Mouse (Mus musculus) frontal cortex, adult (tissue): Measurements from ENCODE around the gene Bcas2.

Experiments used
- ATAC-seq: cut with Nextera tagmentation; 2 replicates; pipeline ENCODE4 v1.9.2; 2017; ENCODE audit warnings: mild to moderate bottlenecking, moderate library complexity, mixed read lengths; ENCODE audit not compliant: low TSS enrichment

Bcas2 gene

GRCm38 (mm10) chr3:103171505-103172267 is at the start of gene Bcas2:
Bcas2 (plus strand) TSS chr3:103171655.
- peak; percentile 95 for ATAC-seq

DNA sequence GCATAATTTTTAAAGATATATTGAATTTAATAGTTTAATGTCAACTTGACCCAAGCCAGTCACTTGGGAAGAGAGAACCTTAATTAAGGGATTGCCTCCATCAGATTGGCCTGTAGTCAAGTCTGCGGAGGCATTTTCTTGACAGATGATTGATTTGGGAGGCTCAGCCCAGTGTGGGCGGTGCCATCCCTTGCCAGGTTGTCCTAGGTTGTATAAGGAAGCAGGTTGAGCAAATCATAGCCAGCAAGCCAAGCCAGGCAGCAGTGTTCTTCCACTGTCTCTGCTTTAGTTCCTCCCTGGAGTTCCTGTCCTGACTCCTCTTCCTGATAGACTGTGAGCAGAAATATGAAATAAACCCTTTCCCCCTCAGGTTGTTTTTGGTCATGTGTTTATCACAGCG is 47.8 kb upstream of the Bcas2 start:
- no peak for ATAC-seq

GRCm38 (mm10) chr3:103126138-103126537 is 45.3 kb upstream of the Bcas2 start:
- ATAC-seq, result no peak

DNA sequence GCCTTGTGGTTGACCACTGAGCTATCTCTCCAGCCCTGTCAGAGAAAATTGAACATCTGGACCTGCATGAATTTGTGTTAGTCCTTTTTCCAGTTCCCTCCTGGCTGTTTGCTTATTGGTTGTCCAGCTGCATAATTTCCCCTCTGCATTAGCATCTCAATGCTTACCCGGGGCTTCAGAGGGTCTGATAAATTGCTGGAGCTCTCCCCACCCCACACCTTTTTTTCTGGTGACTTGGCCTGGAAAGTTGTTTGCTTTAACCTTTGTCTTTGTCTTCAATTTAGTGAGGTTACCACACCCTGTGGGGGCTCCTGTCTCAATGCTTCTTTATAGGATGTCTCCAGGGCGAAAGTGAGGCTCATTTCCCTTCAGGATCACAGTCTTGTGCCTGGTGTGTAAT is 44.3 kb upstream of the Bcas2 start:
- no peak for ATAC-seq

DNA sequence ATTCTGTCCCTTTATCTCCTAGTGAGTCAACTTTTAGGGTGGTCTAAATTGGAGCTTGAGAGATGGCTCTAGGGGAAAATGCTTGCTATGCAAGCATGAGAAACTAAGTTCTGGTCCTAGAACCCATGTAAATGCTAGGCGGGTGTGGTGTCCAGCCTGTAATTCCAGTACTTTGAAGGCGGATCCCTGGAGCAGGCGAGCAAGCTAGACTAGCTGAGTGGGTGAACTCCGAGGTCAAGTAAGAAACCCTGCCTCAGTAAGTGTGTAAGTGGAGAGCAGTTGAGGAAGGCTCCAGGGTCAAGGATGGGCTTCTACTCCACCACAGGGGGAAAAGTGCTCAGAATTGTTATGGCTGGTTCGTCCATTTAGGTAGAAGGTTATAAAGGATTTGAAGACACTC is 43.7 kb upstream of the Bcas2 start:
- ATAC-seq, result no peak

DNA sequence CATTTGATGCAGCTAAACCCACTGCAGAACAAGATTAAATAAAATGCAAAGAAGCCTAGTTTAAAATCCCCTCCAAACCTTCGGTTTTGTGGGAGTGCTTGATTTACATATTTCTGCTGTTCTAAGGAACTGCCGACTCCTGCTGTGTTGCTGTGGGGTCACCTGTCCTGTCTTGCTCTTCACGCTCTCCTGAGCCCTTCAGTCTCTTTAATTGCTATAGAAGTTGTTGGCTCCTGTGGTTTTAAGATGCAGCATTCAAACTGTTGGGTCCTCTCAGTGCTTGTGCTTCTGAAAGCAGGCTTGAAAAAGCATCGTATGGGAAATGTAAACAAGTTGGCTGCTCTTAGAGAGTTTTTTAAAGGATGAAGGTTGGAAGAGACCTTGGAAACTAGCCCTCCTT is 43.2 kb upstream of the Bcas2 start:
- no peak for ATAC-seq

GRCm38 (mm10) chr3:103129367-103130159 is 41.9 kb upstream of the Bcas2 start:
- no peak for ATAC-seq

GRCm38 (mm10) chr3:103130236-103130751 is 41.2 kb upstream of the Bcas2 start:
- peak; percentile 38 for ATAC-seq

- ATAC-seq, result no peak
Measured at GRCm38 (mm10) chr3:103133098-103133497, 38.4 kb upstream of the Bcas2 start.

DNA sequence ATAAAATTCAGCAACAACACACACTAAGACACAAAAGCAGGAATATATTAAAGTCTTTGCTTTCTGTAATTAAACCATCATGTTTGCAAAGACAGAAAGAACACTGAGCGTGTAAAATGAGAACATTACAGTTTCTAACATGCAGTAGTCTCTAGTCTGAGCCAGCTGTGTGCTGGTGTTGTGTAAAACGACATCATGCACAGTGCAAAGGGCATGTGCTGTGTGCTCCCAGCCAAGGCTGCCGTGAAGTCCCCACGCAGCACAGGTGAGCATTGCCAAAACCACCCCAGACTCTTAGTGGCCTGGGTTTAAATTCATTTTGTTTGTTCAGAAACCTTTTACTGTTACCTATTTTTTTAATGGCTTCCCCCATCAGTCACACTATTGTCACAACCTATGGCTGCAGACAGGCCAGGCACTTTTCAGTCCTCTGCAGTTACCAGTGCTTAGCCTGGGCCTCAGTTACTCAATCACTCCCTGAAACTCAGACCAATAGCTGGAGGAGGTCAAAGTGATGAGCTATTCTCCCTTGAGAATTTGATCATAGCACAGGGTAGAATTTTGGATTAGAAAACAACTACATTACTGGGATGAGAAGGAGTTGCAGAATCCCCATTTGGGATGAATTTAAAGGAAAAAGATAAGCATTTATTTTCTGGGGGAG is 34.9 kb upstream of the Bcas2 start:
- no peak for ATAC-seq

DNA sequence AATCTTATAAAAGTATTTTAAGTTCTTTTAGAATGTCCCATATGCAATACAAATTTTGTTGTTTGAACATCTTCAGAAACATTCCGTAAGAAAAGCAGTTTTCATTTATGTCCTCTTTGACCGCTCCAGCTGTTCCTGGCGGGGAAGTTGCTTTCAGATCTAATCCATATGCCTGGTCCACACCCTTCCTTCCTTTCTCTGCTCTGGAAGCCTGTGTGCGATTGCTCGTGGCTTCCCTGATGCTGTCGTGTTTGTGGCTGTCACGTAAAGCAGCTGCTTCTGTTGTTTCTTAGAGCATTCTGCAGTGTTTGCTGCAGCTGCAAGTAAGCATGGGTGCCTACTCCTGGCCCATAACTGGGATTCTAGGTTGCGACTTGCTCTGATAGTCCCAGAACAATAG is 32.4 kb upstream of the Bcas2 start:
- ATAC-seq, result no peak

GRCm38 (mm10) chr3:103140095-103140838 is 31.2 kb upstream of the Bcas2 start:
- peak; percentile 41; the same call in 1 of the 2 replicates for ATAC-seq

DNA sequence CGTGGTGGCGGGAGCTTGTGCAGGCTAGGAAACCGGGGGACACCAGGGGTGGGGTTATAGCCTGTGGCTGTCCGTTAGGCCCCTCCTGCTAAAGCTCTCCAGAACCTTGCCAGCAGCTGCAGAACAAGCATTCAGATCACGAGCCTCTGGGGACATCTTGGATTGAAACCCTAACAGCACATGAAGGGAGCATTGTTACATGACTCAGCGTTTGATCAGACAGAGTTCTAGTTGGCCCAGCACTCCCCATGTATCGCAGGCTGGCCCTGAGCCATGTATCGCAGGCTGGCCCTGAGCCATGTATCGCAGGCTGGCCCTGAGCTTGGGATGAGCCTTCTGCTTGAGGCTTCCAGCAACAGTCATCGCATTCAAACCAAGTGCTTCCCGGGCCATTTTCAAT is 30.2 kb upstream of the Bcas2 start:
- no peak for ATAC-seq

GRCm38 (mm10) chr3:103142366-103142765 is 29.1 kb upstream of the Bcas2 start:
- no peak for ATAC-seq

DNA sequence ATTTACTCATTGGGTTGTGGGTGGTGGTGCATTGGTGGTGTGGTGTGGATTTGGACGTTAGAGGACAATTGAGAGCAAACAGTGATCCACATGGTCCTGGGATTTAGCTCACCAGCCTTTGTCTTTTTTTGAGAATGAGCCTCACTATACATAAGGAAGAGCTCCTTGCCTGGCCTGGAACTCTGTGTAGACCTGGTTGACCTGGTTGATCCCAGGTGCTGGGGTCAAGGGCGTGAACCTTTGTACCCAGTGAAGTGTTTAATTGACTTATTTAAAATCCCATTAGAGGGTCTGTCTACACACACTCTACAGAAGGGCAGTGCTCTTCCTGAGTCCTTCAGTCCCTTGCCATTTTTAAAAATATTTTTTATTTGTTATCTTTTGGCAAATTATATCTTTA is 26.1 kb upstream of the Bcas2 start:
- ATAC-seq, result no peak

- no peak for ATAC-seq
Measured at GRCm38 (mm10) chr3:103145791-103146190, 25.7 kb upstream of the Bcas2 start.

- no peak for ATAC-seq
Measured at GRCm38 (mm10) chr3:103146330-103147166, 24.9 kb upstream of the Bcas2 start.

- ATAC-seq, result no peak
Measured at GRCm38 (mm10) chr3:103147775-103148174, 23.7 kb upstream of the Bcas2 start.

DNA sequence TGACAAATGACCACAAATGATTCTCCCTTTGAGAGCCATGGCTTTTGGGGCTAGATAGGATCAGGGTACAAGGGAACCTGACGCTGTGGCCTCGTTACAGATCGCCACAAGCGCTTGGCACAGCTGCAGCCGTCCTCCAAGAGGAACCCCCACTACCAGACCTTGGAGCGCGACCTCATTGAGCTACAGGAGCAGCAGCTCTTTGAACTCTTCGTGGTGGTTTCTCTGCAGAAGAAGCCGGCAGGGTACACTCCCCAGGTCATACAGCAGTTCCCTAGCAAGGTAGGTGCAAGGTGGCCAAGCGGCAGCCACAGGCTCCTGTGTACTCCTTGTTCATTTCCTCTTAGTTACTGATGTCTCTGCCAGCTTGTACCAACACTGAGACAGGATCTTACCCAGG is 22.5 kb upstream of the Bcas2 start:
- no peak for ATAC-seq

DNA sequence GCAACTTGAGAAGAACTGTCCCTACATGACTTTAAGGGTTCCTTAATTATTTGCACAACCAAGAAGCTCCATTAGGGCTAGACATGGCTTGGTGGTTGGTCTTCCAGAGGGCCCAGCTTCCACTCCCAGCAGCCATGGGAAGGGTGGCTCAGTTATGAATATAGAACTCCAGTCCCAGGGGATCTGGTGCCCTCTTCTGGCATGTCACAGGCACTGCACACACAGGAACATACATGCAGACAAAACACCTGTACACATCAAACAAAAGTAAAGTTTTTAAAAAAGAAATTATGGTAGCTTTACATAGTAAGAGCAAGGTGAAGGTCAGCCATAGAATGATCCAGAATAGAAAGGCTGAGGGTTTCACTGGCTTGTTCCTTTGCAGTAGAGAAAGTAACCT is 17.7 kb upstream of the Bcas2 start:
- no peak for ATAC-seq
